Mouse (Mus musculus): ENCODE data around the gene Gdpd5. TPM values are rescaled to one million over a fixed set of nuclear protein-coding genes. Genes with fewer than 3 reads are reported as not detected.

Gene Gdpd5
- polyA plus RNA-seq (2015; fragmentation: Illumina TruSeq; extraction: RNeasy Lipid Tissue Mini Kit (QIAGEN cat#74804); ENCODE audit: low read depth, low replicate concordance), result 18.6 TPM

GRCm38 (mm10) chr7:99381214-99382087 lies at the start of gene Gdpd5:
Gdpd5 (plus strand) TSS chr7:99381414.

GRCm38 (mm10) chr7:99352526-99353400 lies 28.5 kb upstream of the Gdpd5 start, which contains the start of gene Serpinh1:
Serpinh1 (minus strand) TSS chr7:99353239.

GRCm38 (mm10) chr7:99465811-99466210 lies 84.6 kb downstream of the Gdpd5 start, which contains the start of gene Klhl35:
Klhl35 (plus strand) TSS chr7:99466004.

GRCm38 (mm10) chr7:99483271-99483923 lies 102.2 kb downstream of the Gdpd5 start, which contains the start of gene Rps3:
Rps3 (minus strand) TSS chr7:99483738.

Other genes with a start within 250 kb of the Gdpd5 start
- 20.0 TPM for gene Uvrag, start 240.3 kb upstream of the Gdpd5 start, polyA plus RNA-seq (2015; fragmentation: Illumina TruSeq; extraction: RNeasy Lipid Tissue Mini Kit (QIAGEN cat#74804); ENCODE audit: low read depth, low replicate concordance)
- gene Dgat2, start 198.7 kb upstream of the Gdpd5 start, polyA plus RNA-seq (2015; fragmentation: Illumina TruSeq; extraction: RNeasy Lipid Tissue Mini Kit (QIAGEN cat#74804); ENCODE audit: low read depth, low replicate concordance), result 51.3 TPM
- not detected for gene Mogat2, start 142.8 kb upstream of the Gdpd5 start, polyA plus RNA-seq (2015; fragmentation: Illumina TruSeq; extraction: RNeasy Lipid Tissue Mini Kit (QIAGEN cat#74804); ENCODE audit: low read depth, low replicate concordance)
- gene Map6, start 114.0 kb upstream of the Gdpd5 start, polyA plus RNA-seq (2015; fragmentation: Illumina TruSeq; extraction: RNeasy Lipid Tissue Mini Kit (QIAGEN cat#74804); ENCODE audit: low read depth, low replicate concordance), result 84.7 TPM
- gene Serpinh1, start 28.2 kb upstream of the Gdpd5 start, polyA plus RNA-seq (2015; fragmentation: Illumina TruSeq; extraction: RNeasy Lipid Tissue Mini Kit (QIAGEN cat#74804); ENCODE audit: low read depth, low replicate concordance), result 26.3 TPM
- gene Klhl35, start 84.6 kb downstream of the Gdpd5 start, polyA plus RNA-seq (2015; fragmentation: Illumina TruSeq; extraction: RNeasy Lipid Tissue Mini Kit (QIAGEN cat#74804); ENCODE audit: low read depth, low replicate concordance), result 1.3 TPM
- gene Rps3, start 102.3 kb downstream of the Gdpd5 start, polyA plus RNA-seq (2015; fragmentation: Illumina TruSeq; extraction: RNeasy Lipid Tissue Mini Kit (QIAGEN cat#74804); ENCODE audit: low read depth, low replicate concordance), result 983 TPM
- gene Arrb1, start 154.1 kb downstream of the Gdpd5 start, polyA plus RNA-seq (2015; fragmentation: Illumina TruSeq; extraction: RNeasy Lipid Tissue Mini Kit (QIAGEN cat#74804); ENCODE audit: low read depth, low replicate concordance), result 121 TPM
- gene Tpbgl, start 245.7 kb downstream of the Gdpd5 start, polyA plus RNA-seq (2015; fragmentation: Illumina TruSeq; extraction: RNeasy Lipid Tissue Mini Kit (QIAGEN cat#74804); ENCODE audit: low read depth, low replicate concordance), result 2.3 TPM